Mouse (Mus musculus) myocyte (in vitro differentiated cells): ENCODE measurements around the gene Sat2.

ENCODE experiments used
- E2F4 ChIP-seq: IDR thresholded peaks from one replicate; pipeline ENCODE4 v1.6.1; 2011; ENCODE audit warnings: mild to moderate bottlenecking, control low read depth, moderate library complexity; ENCODE audit not compliant: insufficient read depth
- MYOD1 ChIP-seq, 3 experiments: IDR thresholded peaks; one replicate each; pipeline ENCODE4 v1.6.1; 2011; ENCODE audit warnings: control low read depth in 2 of 3, low read depth in 2 of 3, mild to moderate bottlenecking in 2 of 3, moderate library complexity in 1 of 3; ENCODE audit not compliant: insufficient read length in 2 of 3, control insufficient read depth in 1 of 3
- MYOG ChIP-seq, 3 experiments: IDR thresholded peaks; one replicate each; pipeline ENCODE4 v1.6.1; 2011; ENCODE audit warnings: control low read depth in 2 of 3, low read depth in 2 of 3, mild to moderate bottlenecking in 2 of 3; ENCODE audit not compliant: insufficient read length in 2 of 3, control insufficient read depth in 1 of 3, insufficient read depth in 1 of 3
- POLR2A ChIP-seq: IDR thresholded peaks from one replicate; pipeline ENCODE4 v1.6.1; 2011; ENCODE audit warnings: low read depth, mild to moderate bottlenecking, control low read depth, moderate library complexity; ENCODE audit not compliant: insufficient read length
- POLR2AphosphoS2 ChIP-seq: IDR thresholded peaks from one replicate; pipeline ENCODE4 v1.6.1; 2011; ENCODE audit warnings: low read depth, control low read depth; ENCODE audit not compliant: insufficient read length
- REST ChIP-seq: IDR thresholded peaks from one replicate; pipeline ENCODE4 v1.6.1; 2011; ENCODE audit warnings: mild to moderate bottlenecking, control low read depth, moderate library complexity; ENCODE audit not compliant: insufficient read depth, insufficient read length
- USF1 ChIP-seq: IDR thresholded peaks from one replicate; pipeline ENCODE4 v1.6.1; 2011; ENCODE audit warnings: low read depth, mild to moderate bottlenecking, control low read depth, moderate library complexity

- no peak for TF ChIP-seq POLR2A
- TF ChIP-seq MYOD1 (IDR thresholded peaks at IDR 0.05; ENCODE audit: control insufficient read depth in 1 of 3, insufficient read length in 2 of 3, low read depth in 2 of 3) = no peak
- TF ChIP-seq USF1 = no peak
- no peak for TF ChIP-seq E2F4
- TF ChIP-seq MYOG (IDR thresholded peaks at IDR 0.05; ENCODE audit: control insufficient read depth in 1 of 3, insufficient read depth in 1 of 3, insufficient read length in 2 of 3, low read depth in 2 of 3) = no peak
- no peak for TF ChIP-seq REST
- TF ChIP-seq POLR2AphosphoS2 = no peak
Measured at GRCm38 (mm10) chr11:69613553-69614256, 8.1 kb upstream of the Sat2 start.
